28 mouse cellular contexts compared by ENCODE assay signal in the genomic region with DNA sequence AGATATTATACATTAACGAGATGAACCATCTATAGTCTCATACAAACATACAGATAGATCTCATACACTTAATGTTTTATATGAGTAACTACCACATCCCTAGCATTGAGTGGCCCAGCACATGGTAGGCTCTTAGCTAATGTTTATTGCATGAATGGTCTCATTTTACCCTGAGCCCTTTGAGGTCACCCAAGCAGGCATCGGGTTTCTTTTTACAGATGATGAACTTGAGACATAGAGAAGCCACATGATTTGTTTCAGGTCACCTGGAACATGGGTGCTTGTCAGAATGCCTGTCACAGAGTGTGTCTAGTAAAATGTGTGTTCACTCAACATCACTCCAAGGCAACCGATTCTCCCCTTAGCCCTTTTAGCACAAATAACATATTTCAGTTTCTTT. TPM values are rescaled to one million over a fixed set of nuclear protein-coding genes. Genes with fewer than 3 reads are reported as not detected.
"Had no signal": no experiment of that assay in that cellular context is flagged by ENCODE, and none has a peak within 500 bp of the region (broad histone marks: within the 10 kb centered on the region; RNA-seq: fewer than 3 reads in every experiment).

No protein-coding gene starts in this region.

- ATAC-seq: intestine, embryonic 15.5 days; midbrain, embryonic 15.5 days had no signal

- DNase-seq: kidney, adult 2 months; kidney, postnatal 10 days; layer of hippocampus, postnatal 36 days; liver, embryonic 13.5 days; lung, adult 2 months; lung, postnatal 14 days; lung, postnatal 4 days; retina, postnatal 1 day; right cerebral cortex, postnatal 25 days; spleen, adult 18-20 months; thymus, postnatal 25 days had no signal

- H3K27ac ChIP-seq: intestine, embryonic 15.5 days; left cerebral cortex, adult 2 months; liver, embryonic 13.5 days; midbrain, embryonic 12.5 days; midbrain, embryonic 15.5 days; neural tube, embryonic 13.5 days; stomach, embryonic 15.5 days had no signal

- H3K4me1 ChIP-seq: intestine, embryonic 15.5 days; liver, embryonic 13.5 days; midbrain, embryonic 12.5 days; midbrain, embryonic 15.5 days; neural tube, embryonic 13.5 days; stomach, embryonic 15.5 days had no signal

- H3K4me2 ChIP-seq: intestine, embryonic 15.5 days; liver, embryonic 13.5 days; midbrain, embryonic 12.5 days; midbrain, embryonic 15.5 days; neural tube, embryonic 13.5 days; stomach, embryonic 15.5 days had no signal

- H3K36me3 ChIP-seq: intestine, embryonic 15.5 days; liver, embryonic 13.5 days; midbrain, embryonic 12.5 days; midbrain, embryonic 15.5 days; neural tube, embryonic 13.5 days; stomach, embryonic 15.5 days had no signal

- H3K27me3 ChIP-seq: intestine, embryonic 15.5 days; liver, embryonic 13.5 days; stomach, embryonic 15.5 days had no signal

- H3K4me3 ChIP-seq: intestine, embryonic 15.5 days; left cerebral cortex, adult 2 months; liver, embryonic 13.5 days; midbrain, embryonic 12.5 days; midbrain, embryonic 15.5 days; neural tube, embryonic 13.5 days; stomach, embryonic 15.5 days had no signal

- H3K9me3 ChIP-seq: intestine, embryonic 15.5 days; liver, embryonic 13.5 days; midbrain, embryonic 12.5 days; midbrain, embryonic 15.5 days; neural tube, embryonic 13.5 days; stomach, embryonic 15.5 days had no signal

- H3K9ac ChIP-seq: intestine, embryonic 15.5 days; liver, embryonic 13.5 days; midbrain, embryonic 12.5 days; midbrain, embryonic 15.5 days; neural tube, embryonic 13.5 days; stomach, embryonic 15.5 days had no signal

RNA-seq across cellular contexts. Expression of gene Nkx3-2, which starts 11.0 kb away (rescaled TPM):
- total RNA-seq: layer of hippocampus, adult 8-10 months; layer of hippocampus, postnatal 10 days; layer of hippocampus, postnatal 36 days; left cerebral cortex, adult 2 months; left cerebral cortex, postnatal 10 days; left cerebral cortex, postnatal 36 days; liver, adult 2 months; megakaryocyte progenitor cell, adult 5-6 weeks; megakaryocyte-erythroid progenitor cell, adult 5-6 weeks; neutrophil, adult 5-6 weeks had no signal
- polyA plus RNA-seq: kidney, adult 2 months; liver, adult 2 months; liver, embryonic 13.5 days; liver, embryonic 16.5 days; lung, adult 2 months; lung, embryonic 16.5 days; midbrain, embryonic 15.5 days; thymus, postnatal 0 days had no signal
